Mouse (Mus musculus) fat pad, adult 2 months (tissue): ENCODE results near the gene Synj1.

Experiments
- DNase-seq: peaks from one replicate; pipeline ENCODE4 v3.0.0-alpha.2; 2011; ENCODE audit warnings: low read depth, low spot score; ENCODE audit errors: extremely low read depth

Synj1 gene

GRCm38 (mm10) chr16:91011021-91011683, at the start of gene Synj1:
TSS of gene Synj1 (minus strand) at chr16:91011308.
- DNase-seq: no peak

GRCm38 (mm10) chr16:91057741-91058140, 46.6 kb upstream of the Synj1 start:
- no peak for DNase-seq

GRCm38 (mm10) chr16:91057261-91057660, 46.2 kb upstream of the Synj1 start:
- DNase-seq: no peak

DNA sequence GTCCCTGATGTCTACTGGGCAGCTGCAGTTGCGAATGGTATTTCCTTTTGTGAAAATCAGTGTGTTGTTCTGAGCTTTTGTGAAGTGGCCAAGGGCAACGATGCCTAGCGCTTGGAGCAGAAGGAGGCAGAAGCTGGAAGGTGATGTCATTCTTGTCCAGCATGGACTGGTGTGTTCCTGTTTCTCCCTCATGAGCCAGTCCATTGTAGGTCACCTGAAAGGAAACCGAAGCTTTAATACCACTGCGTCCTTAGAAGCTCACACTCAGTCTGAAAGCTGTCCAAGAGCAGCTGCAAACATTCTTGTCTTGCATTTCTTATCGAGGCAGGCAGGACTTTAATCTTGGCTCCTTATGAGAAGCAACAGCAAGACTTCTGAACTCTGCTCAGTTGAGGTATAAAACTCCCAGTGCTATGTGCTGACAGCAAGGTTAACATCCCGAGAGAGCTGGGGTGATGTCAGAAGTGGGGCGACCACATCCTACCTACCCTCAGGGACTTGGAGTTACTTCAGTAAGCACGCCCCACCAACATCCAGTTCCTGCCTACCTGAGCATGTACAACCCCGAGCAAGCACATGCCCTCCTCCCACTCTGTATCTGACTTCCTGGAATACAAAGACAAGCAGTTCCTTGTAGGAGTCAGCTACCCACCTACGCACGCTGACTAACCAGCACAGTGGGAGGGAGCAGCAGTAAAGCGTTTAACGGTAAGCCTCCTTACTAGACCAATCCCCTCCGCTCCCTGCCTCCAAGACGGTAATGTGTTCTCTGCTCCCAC, 45.1 kb upstream of the Synj1 start:
- DNase-seq: peak; percentile 82

- DNase-seq: no peak
Observed at GRCm38 (mm10) chr16:91055150-91055549, 44.0 kb upstream of the Synj1 start.

- no peak for DNase-seq
Observed at GRCm38 (mm10) chr16:91053599-91053998, 42.5 kb upstream of the Synj1 start.

DNA sequence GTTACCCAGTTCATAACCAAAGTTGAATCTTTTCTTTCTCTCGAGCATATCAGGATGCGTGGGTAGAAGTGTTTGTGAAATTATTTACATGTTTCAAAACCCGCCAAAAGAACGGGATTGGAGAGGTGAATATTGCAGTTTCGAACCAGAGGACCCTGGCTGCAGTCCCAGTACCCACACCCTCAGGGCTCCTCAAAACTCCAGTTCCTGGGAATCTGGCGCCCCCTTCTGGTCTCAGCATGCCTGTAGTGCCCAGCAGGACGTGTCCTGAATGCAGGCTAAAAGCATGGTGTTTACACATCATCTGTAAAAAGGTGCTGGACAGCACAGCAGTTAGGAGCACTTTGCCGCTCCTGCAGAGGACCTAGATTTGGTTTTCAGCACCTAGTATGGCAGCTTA, 34.4 kb upstream of the Synj1 start:
- no peak for DNase-seq

DNA sequence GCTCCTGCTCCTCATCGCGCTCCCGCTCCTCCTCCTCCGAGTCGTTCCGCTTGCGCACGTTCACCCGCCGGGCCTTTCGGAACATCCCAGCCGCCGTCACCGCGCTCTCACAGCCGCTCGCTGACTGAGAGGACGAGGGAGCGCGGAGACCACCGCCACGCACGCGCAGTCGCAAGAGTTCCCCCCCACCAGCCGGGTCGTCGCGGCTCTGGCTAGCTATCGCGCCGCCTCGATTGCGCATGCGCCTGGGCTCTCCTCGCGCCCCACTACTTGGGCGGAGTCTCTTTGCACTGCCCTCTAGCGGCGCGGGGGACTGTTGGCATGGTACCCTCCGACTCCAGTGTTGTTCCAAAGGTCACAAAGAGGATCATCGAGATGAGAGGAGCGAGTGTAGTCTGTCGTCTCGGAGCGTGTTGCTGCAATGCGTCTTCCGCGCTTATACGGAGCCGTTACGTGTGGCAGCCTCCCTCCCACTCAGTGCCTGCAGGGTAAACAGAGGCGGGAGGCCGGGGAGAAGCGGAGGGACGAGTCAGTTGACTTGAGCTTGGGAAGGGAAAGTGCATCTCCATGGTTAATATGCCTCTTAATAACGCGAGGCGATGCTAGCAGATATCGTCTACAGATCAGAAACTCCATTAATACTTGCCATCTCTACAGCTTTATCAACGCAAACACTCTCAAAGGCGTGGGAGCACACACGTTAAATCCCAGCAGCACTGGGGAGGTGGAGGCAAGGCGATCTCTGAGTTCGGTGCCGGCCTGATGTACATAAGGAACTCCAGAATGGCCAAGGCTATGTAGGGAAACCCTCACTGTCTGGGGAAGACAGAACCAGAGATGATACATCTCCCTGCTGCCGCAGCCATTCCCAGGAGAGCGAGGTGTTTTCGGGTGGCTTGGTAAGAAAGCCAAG, 33.4 kb upstream of the Synj1 start, which contains the start of gene Paxbp1:
Gene Paxbp1 (minus strand): TSS at position 274 of the 913 bp plus-strand sequence.
- peak; percentile 91 for DNase-seq

DNA sequence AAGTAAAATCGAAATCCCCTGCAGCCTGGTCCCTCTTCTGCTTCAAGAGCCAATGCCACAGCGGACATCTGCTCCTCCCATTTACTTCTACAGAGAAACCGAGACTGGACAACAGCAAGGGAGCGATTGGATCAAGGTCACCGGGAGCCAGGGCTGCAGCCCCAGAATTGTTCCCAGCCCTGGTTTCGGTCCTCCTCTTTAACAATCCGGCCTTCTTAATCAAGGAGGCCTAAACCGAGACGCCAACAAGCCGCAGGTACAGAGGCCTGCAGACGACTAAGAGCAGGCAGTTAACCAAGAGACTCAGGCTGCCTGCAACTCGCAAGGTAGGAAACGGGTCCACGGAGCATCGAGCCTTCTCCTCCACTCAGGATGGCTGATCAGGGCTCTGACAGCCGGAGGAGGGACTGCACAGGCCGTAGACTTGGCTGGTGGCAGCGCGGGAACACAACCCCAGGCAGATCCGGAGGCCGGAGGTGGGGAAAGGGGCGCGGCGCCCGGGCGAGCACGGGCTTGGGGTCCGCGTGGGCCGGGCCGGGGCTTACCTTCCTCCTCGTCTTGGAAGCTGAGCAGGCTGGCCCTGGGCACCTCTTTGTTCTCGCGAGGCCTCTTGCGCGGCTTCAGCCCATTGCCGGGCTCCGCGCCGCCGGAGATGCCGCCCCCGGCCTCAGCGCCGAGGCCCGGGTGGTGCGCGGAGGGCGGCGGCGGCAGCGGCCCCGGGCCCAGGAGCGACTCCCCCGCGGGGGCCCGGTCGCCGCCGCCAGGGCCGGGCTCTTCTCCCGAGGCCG, 32.5 kb upstream of the Synj1 start:
- no peak for DNase-seq

GRCm38 (mm10) chr16:91042640-91043039, 31.5 kb upstream of the Synj1 start:
- DNase-seq: no peak

GRCm38 (mm10) chr16:91035866-91036265, 24.8 kb upstream of the Synj1 start:
- no peak for DNase-seq

- no peak for DNase-seq
Observed at GRCm38 (mm10) chr16:91030751-91031150, 19.6 kb upstream of the Synj1 start.

GRCm38 (mm10) chr16:91029901-91030300, 18.8 kb upstream of the Synj1 start:
- DNase-seq: no peak

GRCm38 (mm10) chr16:91029161-91029743, 18.1 kb upstream of the Synj1 start:
- DNase-seq: no peak

DNA sequence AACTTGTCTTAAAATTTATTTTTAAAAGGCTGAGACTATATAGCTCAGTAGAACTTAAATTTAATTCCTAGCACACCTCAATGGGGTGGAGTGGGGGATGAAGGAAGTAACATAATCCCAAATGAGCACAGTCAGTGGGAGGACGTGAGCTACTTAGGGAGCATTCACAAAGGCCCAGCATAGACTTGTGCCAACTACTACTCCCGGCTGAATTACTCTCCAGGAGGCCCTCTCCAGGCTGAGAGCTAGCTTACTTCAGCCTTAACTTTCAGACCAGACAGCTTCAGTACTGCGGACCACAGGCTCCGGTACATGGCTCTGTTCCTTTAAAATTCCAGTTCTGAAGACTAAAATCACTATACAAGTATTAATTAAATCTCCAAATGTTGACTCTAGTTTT, 15.2 kb upstream of the Synj1 start:
- DNase-seq: no peak

DNA sequence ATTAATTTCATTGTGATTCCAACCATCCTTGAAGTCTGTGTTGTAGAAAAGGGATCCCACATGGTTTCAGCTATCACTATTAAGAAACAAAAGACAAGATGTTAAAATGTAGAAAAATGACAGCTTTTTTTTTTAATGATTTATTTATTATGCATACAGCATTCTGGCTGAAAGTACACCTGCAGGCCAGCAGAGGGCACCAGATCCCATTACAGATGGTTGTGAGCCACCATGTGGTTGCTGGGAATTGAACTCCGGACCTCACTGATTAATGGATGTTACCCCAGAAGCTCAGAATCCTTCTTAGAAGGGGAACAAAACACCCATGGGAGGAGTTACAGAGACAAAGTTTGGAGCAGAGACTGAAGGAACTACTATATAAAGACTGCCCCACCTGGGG, 12.3 kb upstream of the Synj1 start:
- no peak for DNase-seq

- no peak for DNase-seq
Observed at GRCm38 (mm10) chr16:91020842-91021483, 9.9 kb upstream of the Synj1 start.

DNA sequence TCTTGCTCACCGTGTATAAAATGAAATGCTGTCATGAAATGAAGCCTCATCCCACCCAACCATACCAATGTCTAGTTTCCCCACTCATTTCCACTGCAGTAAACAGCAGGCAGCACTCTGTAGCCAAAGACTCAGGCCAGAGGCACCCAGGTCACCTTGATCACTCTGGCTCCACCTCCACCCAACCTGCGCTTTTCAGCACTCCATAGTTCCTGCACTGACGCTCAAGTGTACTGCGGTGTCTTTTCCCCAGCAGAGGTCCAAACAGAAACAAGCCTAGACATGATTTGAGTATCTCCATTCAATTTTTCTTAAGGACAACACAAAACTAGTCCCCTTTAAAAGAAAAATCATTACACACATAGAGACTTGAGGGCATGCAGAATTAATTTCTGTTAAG, 8.4 kb upstream of the Synj1 start:
- no peak for DNase-seq

DNA sequence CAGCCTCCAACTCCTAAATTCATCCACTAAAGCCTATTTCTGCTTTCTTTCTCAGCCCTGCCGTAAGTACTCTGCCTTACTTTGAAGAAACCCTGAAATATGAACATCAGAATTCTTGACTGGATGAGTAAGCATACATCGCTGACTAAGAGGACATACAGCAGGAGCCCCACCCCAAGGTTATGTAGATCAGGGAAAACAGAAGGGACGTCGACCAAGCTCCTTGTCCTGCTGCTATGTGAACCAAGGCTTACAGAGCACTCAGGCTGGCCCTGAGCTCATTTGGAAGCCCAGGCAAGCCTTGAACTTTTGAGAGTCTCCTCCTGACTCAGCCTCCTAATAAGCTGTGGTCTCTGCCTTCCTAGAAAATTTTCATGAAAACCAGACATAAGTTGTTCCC, 4.7 kb upstream of the Synj1 start:
- DNase-seq: no peak

DNA sequence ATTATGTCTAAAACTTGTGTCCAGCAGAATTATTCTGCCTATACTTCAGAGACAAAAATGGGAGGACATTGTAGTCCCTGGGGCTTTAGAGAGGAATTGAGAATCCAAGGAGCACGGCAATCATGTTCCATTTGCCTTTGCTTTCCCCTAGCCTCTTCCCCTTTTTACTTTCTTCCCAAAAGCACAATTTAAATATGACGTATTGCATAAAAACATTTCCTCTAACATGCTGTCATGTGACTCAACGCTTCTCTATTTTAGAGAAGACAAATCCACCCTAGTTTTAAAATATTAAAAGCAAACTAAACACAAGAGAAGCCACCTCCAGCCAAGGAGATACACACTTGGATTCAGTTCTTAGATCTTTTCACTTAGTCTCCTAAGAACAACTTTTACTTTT, 739 bp upstream of the Synj1 start:
- no peak for DNase-seq
